In genomic region chr14:32017448-32017847, GRCm38 (mm10) we compare ENCODE assay signal across 15 mouse cellular contexts. TPM values are rescaled to one million over a fixed set of nuclear protein-coding genes. Genes with fewer than 3 reads are reported as not detected.
DNase-seq lines count a peak whose midpoint lies in the region; ATAC-seq and TF ChIP-seq lines count a peak whose summit lies in the region.
"Had no signal": no experiment of that assay in that cellular context is flagged by ENCODE, and none has a peak within 500 bp of the region (broad histone marks: within the 10 kb centered on the region; RNA-seq: fewer than 3 reads in every experiment).

No protein-coding gene starts in this region.

- DNase-seq in layer of hippocampus, adult 2 months (ENCODE audit: low spot score in 2 of 2): no peak
- DNase-seq in layer of hippocampus, adult 8-10 months (ENCODE audit: low spot score in 2 of 2): no peak
- DNase-seq in hindbrain, embryonic 10.5 days (ENCODE audit: low spot score): no peak
- DNase-seq in liver, postnatal 0 days: no peak
- no peak for DNase-seq in thymus, postnatal 36 days
- DNase-seq: gastrocnemius, postnatal 10 days; liver, embryonic 13.5 days; thymus, adult 18-20 months had no signal

- no peaks in the 10 kb centered on the region for H3K36me3 ChIP-seq in hindbrain, embryonic 10.5 days
- no peaks in the 10 kb centered on the region for H3K36me3 ChIP-seq in limb, embryonic 13.5 days
- H3K36me3 ChIP-seq in neural tube, embryonic 13.5 days: no peaks in the 10 kb centered on the region
- no peaks in the 10 kb centered on the region for H3K36me3 ChIP-seq in liver, postnatal 0 days (replicated peaks; ENCODE audit: insufficient read depth, low read length)
- H3K36me3 ChIP-seq in intestine, postnatal 0 days (ENCODE audit: control insufficient read depth, insufficient read depth): no peaks in the 10 kb centered on the region
- H3K36me3 ChIP-seq: heart, embryonic 12.5 days; liver, embryonic 13.5 days had no signal

- WGBS in hindbrain, embryonic 10.5 days: 76% methylated on average over 2 of the region's 2 CpGs
- 66% methylated on average over 2 of the region's 2 CpGs for WGBS in limb, embryonic 13.5 days
- 41% methylated on average over 2 of the region's 2 CpGs for WGBS in neural tube, embryonic 13.5 days
- WGBS in liver, postnatal 0 days (ENCODE audit: insufficient replicate concordance): 80% methylated on average over 2 of the region's 2 CpGs
- 81% methylated on average over 2 of the region's 2 CpGs for WGBS in intestine, postnatal 0 days

- ATAC-seq in limb, embryonic 13.5 days (ENCODE audit: low FRiP score, low read depth): no peak
- ATAC-seq in neural tube, embryonic 13.5 days (ENCODE audit: low read depth): peak; percentile 71
- no peak for ATAC-seq in liver, postnatal 0 days
- ATAC-seq in intestine, postnatal 0 days: no peak

- H3K4me2 ChIP-seq in limb, embryonic 13.5 days (replicated peaks): peak overlapping the region; percentile 44
- H3K4me2 ChIP-seq in neural tube, embryonic 13.5 days: peak overlapping the region; percentile 35
- no peak overlapping the region for H3K4me2 ChIP-seq in liver, postnatal 0 days (ENCODE audit: low read depth, low read length)
- H3K4me2 ChIP-seq in intestine, postnatal 0 days (replicated peaks; ENCODE audit: low read depth): no peak overlapping the region
- H3K4me2 ChIP-seq: heart, embryonic 12.5 days had no signal

- H3K9me3 ChIP-seq in hindbrain, embryonic 10.5 days: no peaks in the 10 kb centered on the region
- H3K9me3 ChIP-seq in limb, embryonic 13.5 days: no peaks in the 10 kb centered on the region
- H3K9me3 ChIP-seq in neural tube, embryonic 13.5 days: no peaks in the 10 kb centered on the region
- no peaks in the 10 kb centered on the region for H3K9me3 ChIP-seq in liver, postnatal 0 days (ENCODE audit: low read length)
- no peaks in the 10 kb centered on the region for H3K9me3 ChIP-seq in intestine, postnatal 0 days (ENCODE audit: control insufficient read depth)
- H3K9me3 ChIP-seq: heart, embryonic 12.5 days; liver, embryonic 13.5 days had no signal

- no peaks in the 10 kb centered on the region for H3K27me3 ChIP-seq in hindbrain, embryonic 10.5 days (ENCODE audit: insufficient read depth, poor library complexity, severe bottlenecking)
- H3K27me3 ChIP-seq in limb, embryonic 13.5 days: no peaks in the 10 kb centered on the region
- H3K27me3 ChIP-seq in neural tube, embryonic 13.5 days: no peaks in the 10 kb centered on the region
- H3K27me3 ChIP-seq in liver, postnatal 0 days (ENCODE audit: insufficient read depth, low read length): no peaks in the 10 kb centered on the region
- H3K27me3 ChIP-seq in intestine, postnatal 0 days (replicated peaks; ENCODE audit: control insufficient read depth, insufficient read depth, low read length): no peaks in the 10 kb centered on the region

- no peak overlapping the region for H3K4me3 ChIP-seq in layer of hippocampus, adult 2 months
- no peak overlapping the region for H3K4me3 ChIP-seq in hindbrain, embryonic 10.5 days
- H3K4me3 ChIP-seq in limb, embryonic 13.5 days: no peak overlapping the region
- no peak overlapping the region for H3K4me3 ChIP-seq in neural tube, embryonic 13.5 days
- no peak overlapping the region for H3K4me3 ChIP-seq in liver, postnatal 0 days (ENCODE audit: low read depth, low read length)
- no peak overlapping the region for H3K4me3 ChIP-seq in intestine, postnatal 0 days (ENCODE audit: low read depth, low read length)
- H3K4me3 ChIP-seq: erythroblast, embryonic 14.5 days; heart, embryonic 12.5 days; liver, embryonic 13.5 days had no signal

- TF ChIP-seq CTCF in layer of hippocampus, adult 2 months (conservative IDR thresholded peaks at IDR 0.05): no peak
- no peak for TF ChIP-seq CTCF in liver, postnatal 0 days (IDR thresholded peaks at IDR 0.05; ENCODE audit: low read depth)
- no peak for TF ChIP-seq CTCF in intestine, postnatal 0 days (IDR thresholded peaks at IDR 0.05; ENCODE audit: low read depth)

- no peak overlapping the region for H3K9ac ChIP-seq in limb, embryonic 13.5 days
- no peak overlapping the region for H3K9ac ChIP-seq in neural tube, embryonic 13.5 days
- no peak overlapping the region for H3K9ac ChIP-seq in liver, postnatal 0 days (replicated peaks)
- H3K9ac ChIP-seq in intestine, postnatal 0 days (ENCODE audit: low read depth, low read length): no peak overlapping the region
- H3K9ac ChIP-seq: heart, embryonic 12.5 days; liver, embryonic 13.5 days had no signal

- H3K4me1 ChIP-seq in hindbrain, embryonic 10.5 days (replicated peaks): peaks cover 29% of the 10 kb centered on the region
- H3K4me1 ChIP-seq in limb, embryonic 13.5 days: peaks cover 22% of the 10 kb centered on the region
- H3K4me1 ChIP-seq in neural tube, embryonic 13.5 days (replicated peaks): peaks cover 18% of the 10 kb centered on the region
- H3K4me1 ChIP-seq in liver, postnatal 0 days (ENCODE audit: insufficient read depth): peaks cover 3% of the 10 kb centered on the region; the same call in 1 of the 2 replicates
- peaks cover 6% of the 10 kb centered on the region; the same call in 1 of the 2 replicates for H3K4me1 ChIP-seq in intestine, postnatal 0 days (replicated peaks; ENCODE audit: control insufficient read depth, insufficient read depth, low read length)

- peak overlapping the region; percentile 82 for H3K27ac ChIP-seq in layer of hippocampus, adult 2 months
- H3K27ac ChIP-seq in hindbrain, embryonic 10.5 days: peak overlapping the region; percentile 69
- peak overlapping the region; percentile 85 for H3K27ac ChIP-seq in limb, embryonic 13.5 days
- peak overlapping the region; percentile 91 for H3K27ac ChIP-seq in neural tube, embryonic 13.5 days (replicated peaks)
- H3K27ac ChIP-seq in liver, postnatal 0 days (ENCODE audit: low read depth): no peak overlapping the region
- H3K27ac ChIP-seq in intestine, postnatal 0 days (ENCODE audit: low read depth, low read length): no peak overlapping the region
- H3K27ac ChIP-seq: liver, embryonic 13.5 days had no signal

- no peak for TF ChIP-seq EP300 in liver, postnatal 0 days (IDR thresholded peaks at IDR 0.05; ENCODE audit: low read depth)

RNA-seq across cellular contexts. Expression of gene Galnt15, which starts 11.3 kb away (rescaled TPM):
- 1 to 10 TPM; 2.3 to 2.4 TPM for total RNA-seq in layer of hippocampus, adult 2 months (2021)
- 1 to 10 TPM; 1.8 to 5.7 (median 3.8) TPM for total RNA-seq in layer of hippocampus, adult 8-10 months (2022)
- 0.13 and 0.17 TPM in 2 replicates for polyA plus RNA-seq in hindbrain, embryonic 10.5 days (2016; fragmentation: Nextera tagmentation; extraction: Ambion mirVana)
- polyA plus RNA-seq in limb, embryonic 13.5 days (2015; fragmentation: Nextera tagmentation; extraction: Ambion mirVana): 0.04 and 0.06 TPM in 2 replicates
- polyA plus RNA-seq in neural tube, embryonic 13.5 days (2015; fragmentation: Nextera tagmentation; extraction: Ambion mirVana): 0.15 and 0.23 TPM in 2 replicates
- polyA plus RNA-seq in liver, postnatal 0 days (2015; fragmentation: Nextera tagmentation; extraction: Ambion mirVana): 0.05 TPM in 2 replicates
- polyA plus RNA-seq in intestine, postnatal 0 days (2015; fragmentation: Nextera tagmentation; extraction: Ambion mirVana): 0.35 and 0.42 TPM in 2 replicates
- total RNA-seq: common myeloid progenitor, adult 5-6 weeks; ES-E14 had no signal
- polyA plus RNA-seq: erythroblast, embryonic 14.5 days; liver, embryonic 13.5 days had no signal

Comparison
In these comparisons a context has a peak if more than half of its experiments do, and no peak if none do; other contexts are left out.
1. H3K27ac ChIP-seq: peak in layer of hippocampus, adult 2 months (single experiment), hindbrain, embryonic 10.5 days (single experiment), limb, embryonic 13.5 days (single experiment) and neural tube, embryonic 13.5 days (single experiment); none in liver, postnatal 0 days (single experiment) and intestine, postnatal 0 days (single experiment).
2. H3K4me2 ChIP-seq: peak in limb, embryonic 13.5 days (single experiment) and neural tube, embryonic 13.5 days (single experiment); none in liver, postnatal 0 days (single experiment) and intestine, postnatal 0 days (single experiment).